Mouse (Mus musculus) myocyte (in vitro differentiated cells): Measurements from ENCODE around the gene Evpl. TPM values are rescaled to one million over a fixed set of nuclear protein-coding genes. Genes with fewer than 3 reads are reported as not detected.

Experiments used
- H3K27me3 ChIP-seq: one replicate; pipeline ENCODE4 v1.6.1; 2011; ENCODE audit not compliant: control insufficient read depth, insufficient read depth, insufficient read length
- H3K36me3 ChIP-seq: one replicate; pipeline ENCODE4 v1.6.1; 2011; ENCODE audit not compliant: control insufficient read depth, insufficient read depth
- H3K4me2 ChIP-seq: one replicate; pipeline ENCODE4 v1.6.1; 2011; ENCODE audit warnings: low read depth, control low read depth
- H3K4me3 ChIP-seq: one replicate; pipeline ENCODE4 v1.5.1; 2011; ENCODE audit warnings: mild to moderate bottlenecking, control low read depth, moderate library complexity
- H3K79me2 ChIP-seq: one replicate; pipeline ENCODE4 v1.6.1; 2011; ENCODE audit not compliant: control insufficient read depth, insufficient read depth
- H3ac ChIP-seq: one replicate; pipeline ENCODE4 v1.6.1; 2011; ENCODE audit not compliant: control insufficient read depth, insufficient read length
- CEBPB ChIP-seq: IDR thresholded peaks from 2 replicates; pipeline ENCODE4 v1.6.1; 2011; ENCODE audit warnings: mild to moderate bottlenecking, moderate library complexity; ENCODE audit not compliant: poor library complexity, insufficient read depth, severe bottlenecking
- E2F4 ChIP-seq: IDR thresholded peaks from one replicate; pipeline ENCODE4 v1.6.1; 2011; ENCODE audit warnings: mild to moderate bottlenecking, control low read depth, moderate library complexity; ENCODE audit not compliant: insufficient read depth
- MAX ChIP-seq: IDR thresholded peaks from one replicate; pipeline ENCODE4 v1.6.1; 2011; ENCODE audit warnings: low read depth, mild to moderate bottlenecking, control low read depth
- MYOD1 ChIP-seq, 3 experiments: IDR thresholded peaks; one replicate each; pipeline ENCODE4 v1.6.1; 2011; ENCODE audit warnings: control low read depth in 2 of 3, low read depth in 2 of 3, mild to moderate bottlenecking in 2 of 3, moderate library complexity in 1 of 3; ENCODE audit not compliant: insufficient read length in 2 of 3, control insufficient read depth in 1 of 3
- MYOG ChIP-seq, 3 experiments: IDR thresholded peaks; one replicate each; pipeline ENCODE4 v1.6.1; 2011; ENCODE audit warnings: control low read depth in 2 of 3, low read depth in 2 of 3, mild to moderate bottlenecking in 2 of 3; ENCODE audit not compliant: insufficient read length in 2 of 3, control insufficient read depth in 1 of 3, insufficient read depth in 1 of 3
- POLR2A ChIP-seq: IDR thresholded peaks from one replicate; pipeline ENCODE4 v1.6.1; 2011; ENCODE audit warnings: low read depth, mild to moderate bottlenecking, control low read depth, moderate library complexity; ENCODE audit not compliant: insufficient read length
- POLR2AphosphoS2 ChIP-seq: IDR thresholded peaks from one replicate; pipeline ENCODE4 v1.6.1; 2011; ENCODE audit warnings: low read depth, control low read depth; ENCODE audit not compliant: insufficient read length
- REST ChIP-seq: IDR thresholded peaks from one replicate; pipeline ENCODE4 v1.6.1; 2011; ENCODE audit warnings: mild to moderate bottlenecking, control low read depth, moderate library complexity; ENCODE audit not compliant: insufficient read depth, insufficient read length
- SRF ChIP-seq: IDR thresholded peaks from one replicate; pipeline ENCODE4 v1.6.1; 2011; ENCODE audit warnings: low read depth; ENCODE audit not compliant: control insufficient read depth, insufficient read length
- TCF12 ChIP-seq: IDR thresholded peaks from one replicate; pipeline ENCODE4 v1.6.1; 2011; ENCODE audit warnings: mild to moderate bottlenecking, control low read depth; ENCODE audit not compliant: poor library complexity, insufficient read depth, severe bottlenecking
- TCF3 ChIP-seq: IDR thresholded peaks from one replicate; pipeline ENCODE4 v1.6.1; 2011; ENCODE audit warnings: low read depth, control low read depth; ENCODE audit not compliant: insufficient read length
- polyA plus RNA-seq: library from polyadenylated mRNA; unstranded; fragments of >200 nt; fragmentation: generic; extraction: Trizol; gene quantifications from one replicate; pipeline ENCODE4 v1.2.1, GENCODE M21; 2012; ENCODE audit warnings: missing spikeins

The Evpl gene
- polyA plus RNA-seq, 1 experiment, result 0.14 TPM

- H3K36me3 ChIP-seq, result no peaks in the 10 kb centered on the region
- no peak overlapping the region for H3K4me2 ChIP-seq
- no peaks in the 10 kb centered on the region for H3K27me3 ChIP-seq
- no peak overlapping the region for H3ac ChIP-seq
- no peaks in the 10 kb centered on the region for H3K79me2 ChIP-seq
- no peak for TF ChIP-seq TCF3
- TF ChIP-seq CEBPB, result no peak
- no peak for TF ChIP-seq REST
- no peak for TF ChIP-seq E2F4
- no peak for TF ChIP-seq MYOG (IDR thresholded peaks at IDR 0.05; ENCODE audit: control insufficient read depth in 1 of 3, insufficient read depth in 1 of 3, insufficient read length in 2 of 3, low read depth in 2 of 3)
- no peak for TF ChIP-seq POLR2AphosphoS2
- H3K4me3 ChIP-seq, result no peak overlapping the region
These were observed 15.7 kb downstream of the Evpl start for GRCm38 (mm10) chr11:116221931-116222739.

- Histone ChIP-seq H3K79me2 (no peaks in the 10 kb centered on the region), H3K36me3 (no peaks in the 10 kb centered on the region), H3K27me3 (no peaks in the 10 kb centered on the region), H3ac (no peak overlapping the region), H3K4me2 (peak overlapping the region; percentile 60), H3K4me3 (no peak overlapping the region)
- TF ChIP-seq MYOD1 (IDR thresholded peaks at IDR 0.05; ENCODE audit: control insufficient read depth in 1 of 3, insufficient read length in 2 of 3, low read depth in 2 of 3) (no peak), E2F4 (no peak)
These were observed 18.0 kb downstream of the Evpl start for GRCm38 (mm10) chr11:116219885-116220284.

GRCm38 (mm10) chr11:116218737-116219400 is 19.0 kb downstream of the Evpl start:
- Histone ChIP-seq H3K4me2 (peak overlapping the region; percentile 60), H3ac (no peak overlapping the region), H3K4me3 (no peak overlapping the region), H3K36me3 (no peaks in the 10 kb centered on the region), H3K27me3 (no peaks in the 10 kb centered on the region), H3K79me2 (no peaks in the 10 kb centered on the region)
- peak; percentile 90 for TF ChIP-seq TCF12
- TF ChIP-seq SRF, result peak; percentile 58
- TF ChIP-seq MYOD1 (IDR thresholded peaks at IDR 0.05; ENCODE audit: control insufficient read depth in 1 of 3, insufficient read length in 2 of 3, low read depth in 2 of 3), result peak; percentile 80 to 96 (median 92)
- peak; percentile 47 for TF ChIP-seq TCF3
- no peak for TF ChIP-seq POLR2AphosphoS2
- peak; percentile 48 to 91 (median 77) for TF ChIP-seq MYOG (IDR thresholded peaks at IDR 0.05; ENCODE audit: control insufficient read depth in 1 of 3, insufficient read depth in 1 of 3, insufficient read length in 2 of 3, low read depth in 2 of 3)

GRCm38 (mm10) chr11:116218263-116218662 is 19.6 kb downstream of the Evpl start:
- H3K36me3 ChIP-seq, result no peaks in the 10 kb centered on the region
- no peaks in the 10 kb centered on the region for H3K79me2 ChIP-seq
- H3K4me2 ChIP-seq, result peak overlapping the region; percentile 60
- H3ac ChIP-seq, result no peak overlapping the region
- no peak overlapping the region for H3K4me3 ChIP-seq
- TF ChIP-seq E2F4 (no peak), REST (no peak), TCF12 (no peak), TCF3 (no peak), MYOG (IDR thresholded peaks at IDR 0.05; ENCODE audit: control insufficient read depth in 1 of 3, insufficient read depth in 1 of 3, insufficient read length in 2 of 3, low read depth in 2 of 3) (no peak)
- no peaks in the 10 kb centered on the region for H3K27me3 ChIP-seq

GRCm38 (mm10) chr11:116216549-116216948 is 21.3 kb downstream of the Evpl start:
- H3ac ChIP-seq, result no peak overlapping the region
- TF ChIP-seq POLR2AphosphoS2, result no peak
- no peak for TF ChIP-seq REST
- TF ChIP-seq POLR2A, result no peak
- TF ChIP-seq MAX, result no peak
- no peaks in the 10 kb centered on the region for H3K36me3 ChIP-seq
- no peaks in the 10 kb centered on the region for H3K27me3 ChIP-seq
- no peak overlapping the region for H3K4me3 ChIP-seq
- H3K4me2 ChIP-seq, result no peak overlapping the region
- no peaks in the 10 kb centered on the region for H3K79me2 ChIP-seq

- Histone ChIP-seq H3K4me2 (no peak overlapping the region), H3K27me3 (no peaks in the 10 kb centered on the region), H3K36me3 (no peaks in the 10 kb centered on the region), H3ac (no peak overlapping the region), H3K79me2 (no peaks in the 10 kb centered on the region), H3K4me3 (no peak overlapping the region)
- TF ChIP-seq TCF3, result no peak
- no peak for TF ChIP-seq POLR2A
These were observed 21.9 kb downstream of the Evpl start for GRCm38 (mm10) chr11:116215991-116216390.
